Mouse (Mus musculus) cerebellum, postnatal 36 days (tissue): ENCODE results near the gene Ablim1.

Experiments used
- DNase-seq, 2 experiments: peaks; one replicate each; pipeline ENCODE4 v3.0.0; 2021 to 2022; ENCODE audit warnings: mixed read lengths in 2 of 2

The Ablim1 gene

DNA sequence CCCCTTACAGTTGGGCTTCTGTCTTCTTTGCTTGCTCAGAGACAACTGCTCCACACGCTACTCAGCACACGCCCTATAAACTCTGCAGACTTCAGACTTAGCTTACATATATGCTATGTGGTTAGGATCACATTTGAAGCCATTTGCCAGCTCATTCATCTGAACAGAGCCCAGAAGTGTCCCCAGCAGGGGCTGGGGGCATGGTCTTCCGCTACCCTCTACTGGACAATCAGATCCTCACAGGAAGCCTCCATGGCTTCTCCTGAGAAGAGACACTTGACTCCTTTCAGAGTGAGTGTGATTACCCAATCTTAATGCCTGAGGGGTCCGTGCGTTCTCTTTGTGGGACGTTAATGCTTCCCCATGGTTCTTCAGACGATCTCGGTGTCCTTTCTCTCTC, 59.6 kb downstream of the Ablim1 start:
- DNase-seq: no peak

- no peak for DNase-seq
These were observed 61.8 kb downstream of the Ablim1 start for GRCm38 (mm10) chr19:57252692-57253448.

DNA sequence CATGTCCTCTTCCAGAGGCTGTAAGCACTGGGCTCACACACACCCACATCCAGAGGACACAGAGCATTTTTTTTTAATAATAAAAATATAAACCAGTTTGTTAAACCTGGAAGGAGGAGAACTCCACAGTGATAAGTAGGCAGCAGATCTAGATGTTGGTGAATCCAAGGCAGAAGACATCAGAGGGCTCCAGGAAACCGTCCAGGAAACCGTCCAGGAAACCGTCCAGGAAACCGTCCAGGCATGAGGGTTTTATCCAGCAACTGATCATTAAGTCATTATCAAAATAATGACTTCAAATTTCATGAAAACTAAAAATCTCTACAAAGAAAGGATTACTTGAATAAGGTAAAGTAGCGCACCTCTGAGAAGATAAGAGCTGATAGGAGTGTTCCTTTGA, 65.9 kb downstream of the Ablim1 start:
- no peak for DNase-seq

DNA sequence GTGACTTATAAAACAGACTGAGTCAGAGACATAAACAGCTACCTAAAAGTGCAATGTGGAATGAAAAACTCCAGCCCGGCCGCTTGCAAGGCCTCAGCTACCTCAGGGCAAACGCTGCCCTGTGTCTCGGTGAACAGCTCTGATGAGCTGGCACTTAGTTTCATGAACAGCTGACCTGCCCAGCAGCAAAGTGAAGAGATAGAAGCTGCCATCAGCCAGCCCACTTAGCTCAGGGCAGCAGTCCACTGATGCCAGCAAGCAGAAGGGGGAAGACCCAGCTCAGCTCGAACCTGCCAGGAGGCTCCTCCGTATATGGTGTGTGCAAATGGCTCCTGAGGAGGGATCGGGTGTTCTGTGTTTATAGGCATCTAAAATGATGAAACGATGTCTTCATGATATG, 67.5 kb downstream of the Ablim1 start:
- DNase-seq: peak; percentile 62 to 66

GRCm38 (mm10) chr19:57244281-57244680, 70.4 kb downstream of the Ablim1 start:
- no peak for DNase-seq

GRCm38 (mm10) chr19:57243606-57244005, 71.1 kb downstream of the Ablim1 start:
- DNase-seq: peak in 1 of 2 experiments; percentile 27

DNA sequence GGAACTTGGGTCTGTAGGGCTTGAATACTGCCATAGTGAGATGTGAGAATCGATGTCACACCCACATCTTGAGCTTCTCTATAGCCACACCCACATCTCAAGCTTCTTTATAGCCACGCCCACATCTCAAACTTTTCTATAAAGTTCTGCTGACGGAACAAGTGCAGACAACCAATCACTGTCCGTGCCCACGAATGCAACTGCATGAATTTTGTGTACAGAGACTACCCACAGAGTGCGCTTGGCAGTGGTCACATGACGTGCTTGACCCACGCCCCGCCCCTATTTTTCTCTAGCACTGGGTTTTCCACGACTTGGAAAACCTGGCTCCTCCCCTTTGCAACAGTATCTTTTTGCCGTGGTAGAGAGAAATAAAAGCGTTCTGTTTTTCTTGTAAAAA, 71.5 kb downstream of the Ablim1 start:
- DNase-seq: no peak

- peak; percentile 50 to 57 for DNase-seq
These were observed 73.1 kb downstream of the Ablim1 start for GRCm38 (mm10) chr19:57241363-57242192.

DNA sequence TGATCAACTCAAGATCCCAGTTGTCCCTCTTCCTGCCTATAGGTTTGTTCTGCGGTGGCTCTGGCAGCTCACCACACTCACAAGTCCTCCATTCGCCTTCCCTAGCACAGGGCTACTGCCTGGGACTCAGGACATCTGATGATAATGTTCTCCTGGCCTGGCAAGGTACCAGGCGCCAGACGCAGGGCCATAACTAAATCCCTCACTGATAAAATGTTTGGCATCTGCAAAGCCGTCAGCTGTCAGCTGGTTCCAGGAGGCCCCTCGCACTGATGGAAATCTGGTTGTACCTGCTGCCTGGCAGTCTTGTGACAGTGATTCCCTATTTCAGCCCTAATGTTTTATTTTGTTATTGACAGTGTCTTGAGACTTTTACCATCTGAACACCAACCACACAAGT, 74.5 kb downstream of the Ablim1 start:
- peak in 1 of 2 experiments; percentile 51 for DNase-seq

DNA sequence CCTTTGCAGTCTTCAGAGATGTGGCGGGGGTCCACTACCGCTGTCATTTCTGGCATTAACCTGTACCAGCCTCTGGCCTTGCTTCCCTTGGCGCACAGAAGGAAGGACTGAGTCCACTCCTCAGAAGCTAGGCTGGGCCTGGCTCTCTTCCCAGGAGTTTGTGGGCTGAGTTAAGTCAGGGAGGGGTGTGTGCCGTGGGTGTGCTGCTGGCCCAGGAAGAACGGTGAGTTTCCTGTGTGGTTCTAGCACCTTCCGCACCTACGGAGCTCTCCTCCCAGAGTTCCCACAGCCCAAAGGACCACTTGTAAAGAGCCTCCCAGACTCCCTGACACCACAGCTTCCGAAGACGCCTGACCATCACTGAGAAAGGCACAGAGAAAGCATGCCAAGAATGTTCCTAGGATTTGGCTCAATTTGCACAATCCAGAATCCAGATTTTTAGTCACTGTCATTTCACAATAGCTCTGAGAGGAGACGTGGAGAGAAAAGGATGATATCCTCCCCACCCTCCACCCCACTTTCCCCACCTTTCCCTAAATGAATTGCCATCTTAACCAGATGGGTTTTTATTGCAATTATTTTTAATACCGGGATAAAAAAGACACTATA, 75.4 kb downstream of the Ablim1 start:
- peak; percentile 86 for DNase-seq

DNA sequence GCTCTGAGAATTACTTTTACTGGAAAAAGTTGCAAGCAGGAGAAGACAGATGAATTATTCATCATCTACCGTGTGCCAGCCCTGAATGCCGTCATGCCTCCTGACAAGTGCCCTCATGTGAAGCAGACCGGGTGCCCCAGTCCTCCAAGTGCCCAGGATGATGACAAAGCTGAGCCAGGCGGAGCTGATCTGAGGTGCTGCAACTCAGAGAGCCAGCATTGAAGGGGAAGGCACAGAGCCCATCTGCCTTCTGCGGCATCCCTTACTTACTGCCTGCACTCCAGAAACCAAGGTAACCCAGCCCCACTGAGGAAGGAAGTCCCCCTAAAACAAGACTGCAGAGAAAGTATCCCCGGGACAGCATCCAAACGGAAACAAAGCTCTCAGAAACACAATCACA, 76.3 kb downstream of the Ablim1 start:
- peak; percentile 79 to 80 for DNase-seq

DNA sequence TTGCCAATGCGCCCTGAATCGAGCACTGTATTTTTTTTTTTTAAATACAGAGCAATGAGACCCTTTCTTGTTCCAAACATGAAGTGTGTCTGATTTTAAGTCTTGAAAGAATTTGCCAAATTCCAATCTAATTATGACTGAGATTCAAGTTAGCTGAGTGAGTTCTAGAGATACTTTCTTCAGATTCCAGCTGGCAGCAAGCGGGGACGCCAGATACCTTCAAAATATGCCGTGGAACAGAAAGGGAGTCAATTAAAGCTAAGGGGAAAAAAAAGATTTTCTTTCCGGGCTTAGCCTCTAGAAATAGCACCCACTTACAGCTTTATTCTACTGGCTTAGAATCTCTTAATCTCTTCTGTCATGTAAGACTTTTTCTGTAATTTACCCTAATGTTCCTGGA, 77.2 kb downstream of the Ablim1 start:
- DNase-seq: no peak

DNA sequence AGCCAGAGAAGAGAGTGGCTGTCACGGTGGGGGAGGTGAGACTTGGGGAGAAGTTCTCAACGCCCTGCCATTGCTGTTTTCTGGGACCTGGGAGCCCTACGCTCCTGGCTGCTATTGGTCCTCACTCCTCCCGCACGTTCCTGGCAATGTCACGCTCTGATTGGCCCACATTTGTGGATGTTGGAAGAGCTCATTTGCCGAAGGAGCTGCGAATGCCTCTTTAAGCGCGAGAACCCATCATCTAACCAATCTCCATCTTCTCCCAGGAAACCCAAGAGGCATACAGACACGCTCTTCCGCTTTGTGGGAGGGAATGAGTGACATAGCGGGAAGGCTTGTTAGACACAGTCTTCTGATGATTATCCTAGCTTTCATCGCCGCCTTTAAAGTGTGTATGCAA, 78.1 kb downstream of the Ablim1 start:
- DNase-seq: peak; percentile 61 to 62

DNA sequence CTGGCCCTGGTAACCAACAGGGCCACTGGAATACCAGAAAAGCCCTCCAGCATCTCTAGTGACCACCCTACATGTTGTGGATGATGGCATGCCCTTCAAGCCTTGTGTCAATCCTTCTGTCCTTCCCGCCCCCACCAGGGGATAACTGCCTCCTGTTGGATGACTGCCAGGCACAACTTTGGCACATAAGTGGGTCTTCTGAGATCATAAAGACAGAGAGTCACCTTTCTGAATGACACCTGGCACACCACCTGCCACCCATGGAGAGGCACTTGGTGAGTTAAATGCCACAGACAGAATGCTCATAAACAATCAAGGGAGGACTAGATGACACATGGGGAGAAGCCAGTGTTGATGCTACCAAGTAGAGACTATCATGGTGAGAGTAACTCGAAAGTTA, 78.8 kb downstream of the Ablim1 start:
- DNase-seq: peak; percentile 66 to 67

- no peak for DNase-seq
These were observed 83.7 kb downstream of the Ablim1 start for GRCm38 (mm10) chr19:57230996-57231395.

DNA sequence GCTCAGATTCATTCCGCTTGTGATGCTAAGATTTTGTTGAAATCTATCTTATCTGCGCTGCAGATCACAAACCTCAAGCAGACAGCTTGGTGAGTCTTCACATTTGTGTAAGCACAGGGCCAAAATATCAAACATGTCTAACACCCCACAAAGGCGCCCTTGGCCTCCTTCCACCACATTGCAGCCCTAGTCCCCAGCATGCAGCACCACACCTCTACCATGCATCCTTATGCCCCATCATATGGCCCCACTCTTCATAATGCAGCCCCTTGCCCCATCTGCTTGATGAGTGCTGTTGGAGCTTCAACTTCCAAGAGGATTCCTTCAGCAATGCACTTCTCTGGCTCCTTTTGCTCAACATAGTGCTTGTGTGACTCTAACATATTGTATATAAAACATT, 85.6 kb downstream of the Ablim1 start:
- peak in 1 of 2 experiments; percentile 34 for DNase-seq

DNA sequence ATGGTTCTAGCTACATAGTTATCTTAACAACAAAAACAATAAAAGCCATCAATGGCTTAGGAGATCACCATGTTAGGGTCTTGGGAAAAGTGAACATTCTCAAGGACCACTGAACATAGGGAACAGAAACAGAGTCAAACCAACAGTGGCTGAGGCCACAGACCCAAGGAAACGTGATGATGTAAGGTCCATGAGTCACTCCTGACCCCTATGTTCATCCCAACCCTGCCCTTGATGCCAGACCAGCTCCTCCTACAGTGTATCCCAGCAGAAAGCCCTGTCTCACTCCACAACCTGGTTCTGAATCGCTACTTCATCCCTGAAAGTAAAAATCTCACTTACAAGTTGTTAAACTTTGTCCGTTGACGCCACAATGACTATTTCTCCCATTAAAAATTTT, 86.1 kb downstream of the Ablim1 start:
- DNase-seq: no peak

DNA sequence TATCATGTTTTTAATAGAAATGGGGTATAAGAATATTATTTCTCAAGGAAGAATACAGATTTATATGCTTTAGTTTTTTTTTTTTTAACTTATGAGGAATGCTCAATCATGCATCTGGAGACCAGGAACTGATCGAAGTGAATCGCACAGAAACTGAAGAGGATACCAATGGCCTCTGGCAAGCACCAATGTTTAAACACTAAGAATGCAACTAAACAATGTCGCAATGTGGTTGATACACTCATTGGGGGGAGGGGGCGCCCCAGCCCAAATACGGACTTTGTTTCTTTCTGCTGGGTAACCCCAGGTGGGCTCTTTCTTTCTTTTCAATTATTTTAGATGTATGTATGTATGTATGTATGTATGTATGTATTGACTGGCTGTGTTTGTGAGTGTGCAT, 90.3 kb downstream of the Ablim1 start:
- DNase-seq: no peak

DNA sequence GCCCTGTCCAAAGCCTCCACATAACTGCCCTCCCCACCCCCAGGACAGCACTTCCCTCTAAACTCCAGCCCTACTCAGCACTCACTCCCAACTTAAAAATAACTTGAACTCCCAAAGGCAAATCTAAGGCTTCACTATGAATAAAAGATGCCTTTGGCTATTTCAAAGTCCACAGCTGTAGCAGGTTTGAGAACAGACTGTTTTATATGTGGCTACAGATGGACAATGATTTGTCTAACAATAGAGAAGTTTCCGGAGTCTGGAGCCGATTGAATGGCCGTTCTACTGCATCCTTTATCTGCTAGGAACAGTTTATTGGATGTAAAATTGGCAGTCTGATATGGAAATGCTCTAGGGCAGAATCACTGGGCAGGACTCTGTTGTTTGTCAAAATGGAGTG, 91.0 kb downstream of the Ablim1 start:
- DNase-seq: no peak

GRCm38 (mm10) chr19:57222657-57223056, 92.1 kb downstream of the Ablim1 start:
- no peak for DNase-seq

- peak in 1 of 2 experiments; percentile 27 for DNase-seq
These were observed 93.0 kb downstream of the Ablim1 start for GRCm38 (mm10) chr19:57221684-57222235.

DNA sequence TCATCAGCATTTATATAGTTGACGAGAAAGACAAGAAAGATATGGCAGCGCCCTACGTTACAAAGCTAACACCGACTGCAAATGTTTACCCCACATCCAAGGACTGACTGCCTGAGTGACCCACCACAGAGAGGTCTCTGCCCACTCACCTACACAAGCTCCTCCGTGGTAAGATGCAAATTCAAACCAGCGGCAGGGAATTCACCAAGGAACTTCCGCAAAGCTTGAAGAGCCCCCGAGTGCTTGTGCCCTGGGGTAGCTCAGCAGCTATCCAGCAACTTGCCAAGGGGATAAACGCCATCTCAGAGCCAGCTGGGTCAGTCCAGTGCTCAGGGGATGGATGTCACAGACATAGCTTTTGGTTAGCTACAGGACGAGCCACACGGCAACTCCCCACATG, 95.0 kb downstream of the Ablim1 start:
- no peak for DNase-seq

GRCm38 (mm10) chr19:57217161-57217560, 97.6 kb downstream of the Ablim1 start:
- DNase-seq: no peak
